Mouse (Mus musculus): ENCODE data around the gene Tspear. TPM values are rescaled to one million over a fixed set of nuclear protein-coding genes. Genes with fewer than 3 reads are reported as not detected.

Tspear gene
- not detected for polyA plus RNA-seq (2014; fragmentation: Illumina TruSeq; extraction: RNeasy Lipid Tissue Mini Kit (QIAGEN cat#74804); ENCODE audit: low replicate concordance)

GRCm38 (mm10) chr10:77685895-77686664, at the start of gene Tspear:
TSS of gene Tspear (plus strand) at chr10:77686569.

GRCm38 (mm10) chr10:77690356-77690807, 4.0 kb downstream of the Tspear start, which contains the start of gene Gm19402:
TSS of gene Gm19402 (minus strand) at chr10:77690757.

GRCm38 (mm10) chr10:77697133-77697532, 10.8 kb downstream of the Tspear start, which contains the start of gene Gm9508:
TSS of gene Gm9508 (minus strand) at chr10:77697233.

GRCm38 (mm10) chr10:77706326-77706725, 20.0 kb downstream of the Tspear start, which contains the start of gene Gm10272:
TSS of gene Gm10272 (plus strand) at chr10:77706626.

GRCm38 (mm10) chr10:77711157-77711556, 24.8 kb downstream of the Tspear start, which contains the start of gene Gm10024:
TSS of gene Gm10024 (plus strand) at chr10:77711457.

GRCm38 (mm10) chr10:77715507-77715906, 29.1 kb downstream of the Tspear start, which contains the start of gene Gm10142:
TSS of gene Gm10142 (plus strand) at chr10:77715807.

GRCm38 (mm10) chr10:77720299-77720698, 33.9 kb downstream of the Tspear start, which contains the start of gene Krtap12-1:
TSS of gene Krtap12-1 (plus strand) at chr10:77720599.

GRCm38 (mm10) chr10:77726186-77726585, 39.8 kb downstream of the Tspear start, which contains the start of gene Gm10100:
TSS of gene Gm10100 (plus strand) at chr10:77726486.

GRCm38 (mm10) chr10:77741924-77742688, 55.7 kb downstream of the Tspear start, which contains the start of gene Gm18596:
TSS of gene Gm18596 (minus strand) at chr10:77742638.

GRCm38 (mm10) chr10:77751254-77751653, 64.9 kb downstream of the Tspear start, which contains the start of gene Gm9736:
TSS of gene Gm9736 (minus strand) at chr10:77751354.

GRCm38 (mm10) chr10:77759582-77759981, 73.2 kb downstream of the Tspear start, which contains the start of gene Gm3233:
TSS of gene Gm3233 (minus strand) at chr10:77759682.

GRCm38 (mm10) chr10:77771225-77771624, 84.9 kb downstream of the Tspear start, which contains the start of gene Gm3238:
TSS of gene Gm3238 (minus strand) at chr10:77771325.

GRCm38 (mm10) chr10:77776844-77777243, 90.5 kb downstream of the Tspear start, which contains the start of gene Gm7138:
TSS of gene Gm7138 (minus strand) at chr10:77776944.

GRCm38 (mm10) chr10:77782442-77782841, 96.1 kb downstream of the Tspear start, which contains the start of gene Gm3250:
TSS of gene Gm3250 (minus strand) at chr10:77782542.

GRCm38 (mm10) chr10:77787876-77788275, 101.5 kb downstream of the Tspear start, which contains the start of gene Gm7137:
TSS of gene Gm7137 (minus strand) at chr10:77788200.

GRCm38 (mm10) chr10:77794976-77795375, 108.6 kb downstream of the Tspear start, which contains the start of gene Gm9639:
TSS of gene Gm9639 (minus strand) at chr10:77795076.

GRCm38 (mm10) chr10:77798921-77799508, 112.6 kb downstream of the Tspear start, which contains the start of gene Gm19668:
TSS of gene Gm19668 (minus strand) at chr10:77799133.

GRCm38 (mm10) chr10:77811743-77812142, 125.4 kb downstream of the Tspear start, which contains the start of gene Gm9507:
TSS of gene Gm9507 (minus strand) at chr10:77811843.

GRCm38 (mm10) chr10:77814382-77814781, 128.0 kb downstream of the Tspear start, which contains the start of gene Gm2696:
TSS of gene Gm2696 (plus strand) at chr10:77814682.

GRCm38 (mm10) chr10:77826951-77827350, 140.6 kb downstream of the Tspear start, which contains the start of gene Krtap10-4:
TSS of gene Krtap10-4 (minus strand) at chr10:77827095.

GRCm38 (mm10) chr10:77835647-77836046, 149.3 kb downstream of the Tspear start, which contains the start of gene Krtap10-10:
TSS of gene Krtap10-10 (plus strand) at chr10:77835947.

GRCm38 (mm10) chr10:77846503-77846902, 160.1 kb downstream of the Tspear start, which contains the start of gene Gm36176:
TSS of gene Gm36176 (plus strand) at chr10:77846803.

Data from small intestine, adult 10 weeks (tissue).